Mouse (Mus musculus) C2C12 (cell line): Measurements from ENCODE around the gene Zfyve1.

Experiments used
- CTCF ChIP-seq: IDR thresholded peaks from one replicate; pipeline ENCODE4 v1.5.1; 2011; ENCODE audit not compliant: control insufficient read depth, insufficient read depth, insufficient read length
- MAX ChIP-seq: IDR thresholded peaks from one replicate; pipeline ENCODE4 v1.6.1; 2011; ENCODE audit warnings: mild to moderate bottlenecking, control low read depth
- MYOG ChIP-seq: IDR thresholded peaks from one replicate; pipeline ENCODE4 v1.6.1; 2011; ENCODE audit not compliant: control insufficient read depth, insufficient read length; ENCODE audit errors: extremely low read depth

- TF ChIP-seq CTCF = no peak
- TF ChIP-seq MAX = no peak
- no peak for TF ChIP-seq MYOG
Measured at GRCm38 (mm10) chr12:83536039-83536438, 61.0 kb downstream of the Zfyve1 start.
